ENCODE assay signal across 14 mouse cellular contexts in genomic region chr10:21659576-21660246, GRCm38 (mm10).
DNase-seq lines count a peak whose midpoint lies in the region; ATAC-seq lines count a peak whose summit lies in the region.
"Had no signal": no experiment of that assay in that cellular context is flagged by ENCODE, and none has a peak within 500 bp of the region (broad histone marks: within the 10 kb centered on the region; RNA-seq: fewer than 3 reads in every experiment).

No protein-coding gene starts in this region.

- ATAC-seq in frontal cortex, adult (ENCODE audit: low TSS enrichment), result peak; percentile 96
- ATAC-seq: forebrain, embryonic 16.5 days; Patski had no signal

- intact Hi-C loops in left cerebral cortex, postnatal 4 days (cut with DNase I), result no loop called here

- no peak for DNase-seq in frontal cortex, postnatal 25 days (ENCODE audit: low spot score in 2 of 2)
- peak; percentile 46 to 55 for DNase-seq in left cerebral cortex, adult 18-20 months (ENCODE audit: low spot score in 2 of 2)
- no peak for DNase-seq in left cerebral cortex, postnatal 4 days
- DNase-seq in layer of hippocampus, adult 8-10 months (ENCODE audit: low spot score in 2 of 2), result peak; percentile 36 to 42
- DNase-seq in telencephalon, adult 2 months (ENCODE audit: low read depth, low spot score), result peak; percentile 83
- DNase-seq in lung, postnatal 10 days, result no peak
- DNase-seq in lung, adult 18-20 months, result no peak
- DNase-seq: adrenal gland, postnatal 10 days; B cell, adult 2 months; heart, adult 18-20 months; kidney, postnatal 14 days had no signal

Comparison
In these comparisons a context has a peak if more than half of its experiments do, and no peak if none do; other contexts are left out.
1. DNase-seq: peak in left cerebral cortex, adult 18-20 months (2 of 2), layer of hippocampus, adult 8-10 months (2 of 2) and telencephalon, adult 2 months (single experiment); none in frontal cortex, postnatal 25 days (0 of 2), left cerebral cortex, postnatal 4 days (single experiment), lung, postnatal 10 days (single experiment) and lung, adult 18-20 months (0 of 2).